Mouse (Mus musculus) CH12.LX (cell line): Measurements from ENCODE around the gene Hmox1. TPM values are rescaled to one million over a fixed set of nuclear protein-coding genes. Genes with fewer than 3 reads are reported as not detected.

Source experiments
- DNase-seq: peaks from one replicate; pipeline ENCODE4 v3.0.0-alpha.2; 2013; ENCODE audit errors: extremely low read depth
- H3K27ac ChIP-seq: 2 replicates; pipeline ENCODE4 v1.5.1; 2012; ENCODE audit warnings: low read depth, mild to moderate bottlenecking, control low read depth, moderate library complexity; ENCODE audit not compliant: insufficient read depth
- H3K27me3 ChIP-seq: replicated peaks from 2 replicates; pipeline ENCODE3; 2012; ENCODE audit warnings: inconsistent platforms
- H3K36me3 ChIP-seq, 2 experiments: replicated peaks in 1 of 2; 2 replicates each; pipeline versions ENCODE3 to v1.6.1; 2012; ENCODE audit warnings: inconsistent platforms in 1 of 2, low read length in 1 of 2, mild to moderate bottlenecking in 1 of 2, mixed read lengths in 1 of 2, moderate library complexity in 1 of 2; ENCODE audit not compliant: control insufficient read depth in 1 of 2, insufficient read depth in 1 of 2
- H3K4me1 ChIP-seq, 2 experiments: 2 replicates each; pipeline ENCODE4 v1.6.1; 2012; ENCODE audit warnings: inconsistent platforms in 1 of 2, moderate library complexity in 1 of 2; ENCODE audit not compliant: insufficient read depth in 2 of 2, control insufficient read depth in 1 of 2
- H3K4me2 ChIP-seq: 2 replicates; pipeline ENCODE4 v1.6.1; 2012; ENCODE audit warnings: low read depth, mild to moderate bottlenecking, control low read depth; ENCODE audit not compliant: poor library complexity, insufficient read depth, severe bottlenecking
- H3K4me3 ChIP-seq, 3 experiments: fragments of 150-350 bp in 1 of 3; sonication (generic) in 1 of 3; replicated peaks in 1 of 3; 2 replicates each; pipeline versions ENCODE3 to v1.5.1; 2011 to 2012; ENCODE audit warnings: low read depth in 2 of 3, low read length in 2 of 3, mild to moderate bottlenecking in 2 of 3, moderate library complexity in 2 of 3, control low read depth in 1 of 3, improper control_type of control experiment in 1 of 3, inconsistent platforms in 1 of 3, mixed read lengths in 1 of 3; ENCODE audit not compliant: poor library complexity in 1 of 3
- H3K79me2 ChIP-seq: replicated peaks from 2 replicates; pipeline ENCODE4 v1.6.1; 2012; ENCODE audit warnings: mild to moderate bottlenecking, moderate library complexity; ENCODE audit not compliant: control insufficient read depth, poor library complexity, insufficient read depth, severe bottlenecking; ENCODE audit errors: extremely low read depth
- H3K9ac ChIP-seq: 2 replicates; pipeline ENCODE4 v1.6.1; 2012; ENCODE audit warnings: low read depth, mild to moderate bottlenecking, control low read depth, moderate library complexity; ENCODE audit not compliant: insufficient read depth
- H3K9me3 ChIP-seq: replicated peaks from 2 replicates; pipeline ENCODE3; 2012; ENCODE audit warnings: low read length, inconsistent platforms, mixed read lengths
- BHLHE40 ChIP-seq: IDR thresholded peaks from 2 replicates; pipeline ENCODE4 v1.6.1; 2011; ENCODE audit warnings: mild to moderate bottlenecking, low read depth, low read length, improper control_type of control experiment
- CHD1 ChIP-seq: IDR thresholded peaks from 2 replicates; pipeline ENCODE4 v1.6.1; 2012; ENCODE audit warnings: low read depth, low read length, improper control_type of control experiment, inconsistent platforms
- CHD2 ChIP-seq: IDR thresholded peaks from 2 replicates; pipeline ENCODE4 v1.6.1; 2011; ENCODE audit warnings: low read length, improper control_type of control experiment
- CTCF ChIP-seq, 2 experiments: IDR thresholded peaks in 1 of 2; conservative IDR thresholded peaks in 1 of 2; 2 replicates each; pipeline ENCODE4 v1.5.1; 2011 to 2012; ENCODE audit warnings: low read depth in 2 of 2, low read length in 2 of 2, improper control_type of control experiment in 1 of 2, inconsistent platforms in 1 of 2, mild to moderate bottlenecking in 1 of 2, moderate library complexity in 1 of 2
- E2F4 ChIP-seq: IDR thresholded peaks from 2 replicates; pipeline ENCODE4 v1.6.1; 2011; ENCODE audit warnings: low read depth, low read length, improper control_type of control experiment; ENCODE audit not compliant: insufficient replicate concordance
- ELF1 ChIP-seq: IDR thresholded peaks from 2 replicates; pipeline ENCODE4 v1.6.1; 2014; ENCODE audit warnings: low read depth, mild to moderate bottlenecking, inconsistent platforms, low read length, improper control_type of control experiment
- EP300 ChIP-seq: IDR thresholded peaks from 2 replicates; pipeline ENCODE4 v1.6.1; 2011; ENCODE audit warnings: low read length, improper control_type of control experiment
- ETS1 ChIP-seq: conservative IDR thresholded peaks from 2 replicates; pipeline ENCODE4 v1.6.1; 2012; ENCODE audit warnings: low read depth, mild to moderate bottlenecking, inconsistent platforms, low read length, improper control_type of control experiment, moderate library complexity
- GABPA ChIP-seq: IDR thresholded peaks from 2 replicates; pipeline ENCODE4 v1.6.1; 2012; ENCODE audit warnings: low read depth, low read length, improper control_type of control experiment, inconsistent platforms; ENCODE audit not compliant: insufficient replicate concordance
- HCFC1 ChIP-seq: IDR thresholded peaks from 2 replicates; pipeline ENCODE4 v1.6.1; 2012; ENCODE audit warnings: low read depth, mild to moderate bottlenecking, inconsistent platforms, low read length, improper control_type of control experiment
- IRF4 ChIP-seq: IDR thresholded peaks from 2 replicates; pipeline ENCODE4 v1.6.1; 2014; ENCODE audit warnings: low read depth, mild to moderate bottlenecking, inconsistent platforms, low read length, improper control_type of control experiment
- JUN ChIP-seq: IDR thresholded peaks from 2 replicates; pipeline ENCODE4 v1.6.1; 2011; ENCODE audit warnings: low read depth, mild to moderate bottlenecking, low read length, improper control_type of control experiment, moderate library complexity; ENCODE audit not compliant: insufficient read depth
- JUND ChIP-seq: conservative IDR thresholded peaks from 2 replicates; pipeline ENCODE4 v1.6.1; 2011; ENCODE audit warnings: low read depth, low read length, improper control_type of control experiment
- KAT2A ChIP-seq: IDR thresholded peaks from 2 replicates; pipeline ENCODE4 v1.6.1; 2012; ENCODE audit warnings: low read length, improper control_type of control experiment, inconsistent platforms; ENCODE audit not compliant: insufficient replicate concordance
- MAFK ChIP-seq: IDR thresholded peaks from 2 replicates; pipeline ENCODE4 v1.6.1; 2011; ENCODE audit warnings: low read length, improper control_type of control experiment; ENCODE audit not compliant: insufficient replicate concordance
- MAX ChIP-seq: IDR thresholded peaks from 2 replicates; pipeline ENCODE4 v1.6.1; 2011; ENCODE audit warnings: low read length, improper control_type of control experiment
- MAZ ChIP-seq: IDR thresholded peaks from 2 replicates; pipeline ENCODE4 v1.6.1; 2012; ENCODE audit warnings: low read depth, mild to moderate bottlenecking, inconsistent platforms, low read length, improper control_type of control experiment, moderate library complexity
- MEF2A ChIP-seq: IDR thresholded peaks from 2 replicates; pipeline ENCODE4 v1.6.1; 2014; ENCODE audit warnings: low read depth, mild to moderate bottlenecking, inconsistent platforms, low read length, improper control_type of control experiment, borderline replicate concordance
- MXI1 ChIP-seq: IDR thresholded peaks from 2 replicates; pipeline ENCODE4 v1.6.1; 2011; ENCODE audit warnings: mild to moderate bottlenecking, low read depth, low read length, improper control_type of control experiment
- MYC ChIP-seq: IDR thresholded peaks from 2 replicates; pipeline ENCODE4 v1.6.1; 2011; ENCODE audit warnings: low read depth, mild to moderate bottlenecking, improper control_type of control experiment, low read length
- NELFE ChIP-seq: IDR thresholded peaks from 2 replicates; pipeline ENCODE4 v1.6.1; 2011; ENCODE audit warnings: low read depth, low read length, improper control_type of control experiment
- NRF1 ChIP-seq: IDR thresholded peaks from 2 replicates; pipeline ENCODE4 v1.6.1; 2014; ENCODE audit warnings: low read depth, mild to moderate bottlenecking, inconsistent platforms, low read length, improper control_type of control experiment, moderate library complexity
- PAX5 ChIP-seq: IDR thresholded peaks from 2 replicates; pipeline ENCODE4 v1.6.1; 2012; ENCODE audit warnings: low read length, inconsistent platforms, mixed read lengths
- POLR2A ChIP-seq: IDR thresholded peaks from 2 replicates; pipeline ENCODE4 v1.6.1; 2011; ENCODE audit warnings: low read depth, mild to moderate bottlenecking, improper control_type of control experiment, low read length
- POLR2AphosphoS2 ChIP-seq: IDR thresholded peaks from 2 replicates; pipeline ENCODE4 v1.6.1; 2011; ENCODE audit warnings: low read depth, low read length, improper control_type of control experiment
- RAD21 ChIP-seq: IDR thresholded peaks from 2 replicates; pipeline ENCODE4 v1.6.1; 2011; ENCODE audit warnings: low read depth, mild to moderate bottlenecking, low read length, improper control_type of control experiment, moderate library complexity
- RCOR1 ChIP-seq: conservative IDR thresholded peaks from 2 replicates; pipeline ENCODE4 v1.6.1; 2012; ENCODE audit warnings: low read depth, mild to moderate bottlenecking, inconsistent platforms, low read length, improper control_type of control experiment
- SIN3A ChIP-seq: IDR thresholded peaks from 2 replicates; pipeline ENCODE4 v1.6.1; 2012; ENCODE audit warnings: low read length, improper control_type of control experiment, inconsistent platforms
- SMC3 ChIP-seq: IDR thresholded peaks from 2 replicates; pipeline ENCODE4 v1.6.1; 2011; ENCODE audit warnings: low read depth, low read length, improper control_type of control experiment
- TBP ChIP-seq: conservative IDR thresholded peaks from 2 replicates; pipeline ENCODE4 v1.6.1; 2011; ENCODE audit warnings: low read depth, low read length, improper control_type of control experiment
- TCF12 ChIP-seq: IDR thresholded peaks from 2 replicates; pipeline ENCODE4 v1.6.1; 2014; ENCODE audit warnings: low read depth, mild to moderate bottlenecking, inconsistent platforms, low read length, improper control_type of control experiment
- UBTF ChIP-seq: IDR thresholded peaks from 2 replicates; pipeline ENCODE4 v1.6.1; 2012; ENCODE audit warnings: low read depth, mild to moderate bottlenecking, inconsistent platforms, low read length, improper control_type of control experiment, moderate library complexity
- USF1 ChIP-seq: IDR thresholded peaks from 2 replicates; pipeline ENCODE4 v1.6.1; 2014; ENCODE audit warnings: low read depth, mild to moderate bottlenecking, inconsistent platforms, low read length, improper control_type of control experiment
- USF2 ChIP-seq: conservative IDR thresholded peaks from 2 replicates; pipeline ENCODE4 v1.6.1; 2011; ENCODE audit warnings: low read depth, low read length, improper control_type of control experiment
- ZC3H11A ChIP-seq: IDR thresholded peaks from 2 replicates; pipeline ENCODE4 v1.6.1; 2012; ENCODE audit warnings: low read depth, mild to moderate bottlenecking, inconsistent platforms, low read length, improper control_type of control experiment
- ZKSCAN1 ChIP-seq: IDR thresholded peaks from 2 replicates; pipeline ENCODE4 v1.6.1; 2012; ENCODE audit warnings: low read depth, inconsistent platforms, low read length, improper control_type of control experiment, borderline replicate concordance
- ZMIZ1 ChIP-seq: IDR thresholded peaks from 2 replicates; pipeline ENCODE4 v1.6.1; 2012; ENCODE audit warnings: low read depth, mild to moderate bottlenecking, inconsistent platforms, low read length, improper control_type of control experiment
- ZNF384 ChIP-seq: IDR thresholded peaks from 2 replicates; pipeline ENCODE4 v1.6.1; 2012; ENCODE audit warnings: low read depth, low read length, improper control_type of control experiment, inconsistent platforms
- dilution Hi-C: fragments of 300-500 bp; cut with MboI; formaldehyde crosslinking; loops from 2 replicates; pipeline ENCODE4 v1.14.3; 2020; ENCODE audit warnings: low sequenced_read_pairs; ENCODE audit not compliant: extremely low pct_unique_long_range_greater_than_20kb, extremely low pct_ligation_motif_present
- in situ Hi-C: fragments of 300-500 bp; cut with MboI; formaldehyde crosslinking; loops from 3 replicates; pipeline ENCODE4 v1.14.3; 2019; ENCODE audit warnings: low sequenced_read_pairs, low pct_ligation_motif_present, low pct_unique_long_range_greater_than_20kb, mixed read lengths
- polyA plus RNA-seq: library from polyadenylated mRNA; unstranded; fragments of >175 nt; gene quantifications from 2 replicates; pipeline ENCODE4 v1.2.1, GENCODE M21; 2012; ENCODE audit warnings: low read depth; ENCODE audit not compliant: insufficient read length
- total RNA-seq, 2 experiments: library from RNA; depleted of rRNA; stranded (reverse); fragments of 300-350 nt in 1 of 2; fragments of >200 nt in 1 of 2; gene quantifications; 2 replicates each; pipeline ENCODE4 v1.2.3; 2012 to 2014

The Hmox1 gene
- total and polyA plus RNA-seq, 3 experiments, result 39.7 to 92.2 (median 67.3) TPM

- Histone ChIP-seq H3K9me3 (no peaks in the 10 kb centered on the region), H3K79me2 (peaks cover 36% of the 10 kb centered on the region), H3K4me1 (peaks cover 11 to 32% of the 10 kb centered on the region in 2 experiments), H3K27me3 (no peaks in the 10 kb centered on the region), H3K36me3 (peaks cover 24 to 50% of the 10 kb centered on the region in 2 experiments), H3K4me3 (peak overlapping the region; percentile 64 to 90 (median 72)), H3K4me2 (peak overlapping the region; percentile 59), H3K9ac (peak overlapping the region; percentile 97), H3K27ac (peak overlapping the region; percentile 42; the same call in 1 of the 2 replicates)
- in situ Hi-C loops, result loop anchor here (5.0 kb wide), 1 partner anchor 36 kb away; no protein-coding TSS in a partner anchor
- dilution Hi-C loops, result no loop called here
- TF ChIP-seq ELF1, result peak; percentile 55; the same call in 1 of the 2 replicates
- peak; percentile 67 for TF ChIP-seq ZC3H11A
- peak; percentile 60 for TF ChIP-seq BHLHE40
- peak; percentile 72; the same call in 1 of the 2 replicates for TF ChIP-seq MXI1
- peak; percentile 95 for TF ChIP-seq RAD21
- no peak for TF ChIP-seq ETS1
- TF ChIP-seq UBTF, result no peak
- TF ChIP-seq GABPA, result no peak
- peak; percentile 62 for TF ChIP-seq IRF4
- TF ChIP-seq POLR2A, result no peak
- TF ChIP-seq NELFE, result peak; percentile 59; the same call in 1 of the 2 replicates
- TF ChIP-seq EP300, result no peak
- no peak for TF ChIP-seq KAT2A
- no peak for TF ChIP-seq JUN
- TF ChIP-seq TCF12, result peak; percentile 83
- TF ChIP-seq ZMIZ1, result 0 out of 2 replicates have a peak, but pooled peaks have one; percentile 30
- TF ChIP-seq USF1, result no peak
- TF ChIP-seq E2F4, result no peak
- TF ChIP-seq MAX, result peak; percentile 85
- TF ChIP-seq JUND, result peak; percentile 49
- 0 out of 2 replicates have a peak, but pooled peaks have one; percentile 68 for TF ChIP-seq RCOR1
- TF ChIP-seq MAFK, result peak; percentile 61; the same call in 1 of the 2 replicates
- peak; percentile 45; the same call in 1 of the 2 replicates for TF ChIP-seq HCFC1
- 0 out of 2 replicates have a peak, but pooled peaks have one; percentile 11 for TF ChIP-seq ZNF384
- peak; percentile 82; the same call in 1 of the 2 replicates for TF ChIP-seq CHD1
- peak; percentile 66 to 96 for TF ChIP-seq CTCF (conservative IDR thresholded peaks at IDR 0.05 in 1 of 2, IDR thresholded peaks at IDR 0.05 in 1 of 2; ENCODE audit: low read depth in 2 of 2, low read length in 2 of 2)
- peak; percentile 80 for TF ChIP-seq MAZ
- 0 out of 2 replicates have a peak, but pooled peaks have one; percentile 36 for TF ChIP-seq NRF1
- TF ChIP-seq SIN3A, result peak; percentile 74
- TF ChIP-seq POLR2AphosphoS2, result no peak
- TF ChIP-seq MYC, result peak; percentile 89
- TF ChIP-seq CHD2, result no peak
- TF ChIP-seq PAX5, result no peak
- TF ChIP-seq SMC3, result peak; percentile 95
- no peak for TF ChIP-seq ZKSCAN1
- TF ChIP-seq MEF2A, result peak; percentile 35; the same call in 1 of the 2 replicates
- TF ChIP-seq USF2, result no peak
- no peak for TF ChIP-seq TBP
- DNase-seq, result peak; percentile 86
Measured at GRCm38 (mm10) chr8:75108527-75109235, 15.3 kb downstream of the Hmox1 start.
